Mouse (Mus musculus) right cerebral cortex, adult 2 months (tissue): ENCODE results near the gene Meis2.

Experiments
- DNase-seq, 2 experiments: peaks; one replicate each; pipeline ENCODE4 v3.0.0; 2021 to 2022; ENCODE audit warnings: low spot score in 2 of 2

Gene Meis2

DNA sequence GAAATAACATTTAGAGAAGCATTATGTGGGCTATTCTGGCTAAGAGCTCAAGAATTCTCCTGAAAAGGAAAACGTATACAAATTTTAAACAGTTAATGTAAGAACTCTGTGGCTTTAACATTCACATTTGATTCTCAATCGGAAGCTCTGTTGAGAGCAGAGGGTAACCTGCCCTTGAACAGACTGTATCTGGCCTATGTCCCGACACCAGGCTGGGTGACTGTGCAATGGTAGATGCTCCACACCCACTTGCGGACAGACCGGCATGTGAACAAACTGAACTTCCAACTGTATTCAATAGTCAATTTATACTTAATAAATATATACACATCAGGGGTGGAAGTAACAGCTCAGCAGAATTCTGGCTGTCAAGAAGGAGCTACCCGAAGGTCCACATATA lies 164.6 kb downstream of the Meis2 start:
- DNase-seq, result no peak

- DNase-seq, result no peak
Observed at GRCm38 (mm10) chr2:115897559-115897958, 168.1 kb downstream of the Meis2 start.

DNA sequence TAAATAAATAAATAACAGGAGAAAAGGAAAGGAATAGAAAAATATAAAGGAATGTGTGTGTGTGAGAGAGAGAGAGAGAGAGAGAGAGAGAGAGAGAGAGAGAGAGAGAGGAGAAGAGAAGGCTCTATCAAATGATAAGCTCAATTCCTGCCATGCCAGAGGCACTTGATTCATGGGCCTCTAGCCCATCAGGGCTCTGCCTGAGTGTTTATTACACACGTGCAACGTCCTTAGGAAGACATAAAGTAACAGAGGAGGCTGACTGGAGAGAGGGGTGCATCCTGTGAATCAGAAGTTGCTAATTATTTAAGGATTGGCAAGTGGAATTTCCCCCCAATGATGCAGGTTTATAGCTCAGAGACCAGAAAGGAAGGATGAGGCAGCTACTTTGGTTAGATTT lies 168.6 kb downstream of the Meis2 start:
- no peak for DNase-seq

- DNase-seq, result no peak
Observed at GRCm38 (mm10) chr2:115895717-115896116, 169.9 kb downstream of the Meis2 start.

- no peak for DNase-seq
Observed at GRCm38 (mm10) chr2:115895256-115895655, 170.4 kb downstream of the Meis2 start.

DNA sequence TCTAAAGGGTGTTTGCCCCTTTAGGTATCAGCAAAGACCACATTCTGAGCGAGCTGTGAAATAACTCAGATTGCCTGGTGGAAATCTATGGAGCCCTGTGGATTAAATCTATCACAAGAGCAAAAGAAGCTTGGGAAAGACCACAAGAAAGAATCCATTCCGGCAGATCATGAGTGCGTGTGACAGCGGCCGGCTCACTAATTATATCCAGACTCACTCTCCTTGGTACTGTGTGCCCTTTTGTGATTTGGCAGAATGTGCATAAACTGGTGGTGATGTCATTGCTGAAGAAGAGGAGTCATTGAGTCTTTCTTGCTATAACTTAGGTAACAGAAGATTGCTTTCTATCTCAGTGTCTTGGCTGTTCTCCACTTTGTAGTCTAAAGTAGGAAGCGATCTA lies 172.5 kb downstream of the Meis2 start:
- DNase-seq, result no peak

GRCm38 (mm10) chr2:115890715-115891114 lies 174.9 kb downstream of the Meis2 start:
- no peak for DNase-seq

GRCm38 (mm10) chr2:115890030-115890429 lies 175.6 kb downstream of the Meis2 start:
- no peak for DNase-seq

DNA sequence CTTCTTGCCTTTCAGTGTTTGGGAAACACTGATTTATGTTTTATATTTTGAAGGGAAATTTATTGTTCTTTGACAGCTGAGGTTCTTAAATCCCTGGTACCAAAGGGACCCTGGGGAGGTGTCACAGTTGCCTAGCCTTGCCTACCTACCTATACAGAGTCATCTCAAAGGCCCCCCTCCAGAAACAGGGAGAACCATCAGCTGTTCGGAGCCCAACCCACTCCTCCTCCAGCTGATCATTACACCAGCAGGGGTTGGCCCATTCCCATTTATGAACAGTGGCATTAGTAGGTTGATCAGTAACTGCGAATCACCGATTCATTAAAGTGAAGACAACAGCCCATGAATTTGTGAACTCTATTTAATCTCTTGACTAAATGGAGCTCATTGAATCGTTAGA lies 176.4 kb downstream of the Meis2 start:
- no peak for DNase-seq

DNA sequence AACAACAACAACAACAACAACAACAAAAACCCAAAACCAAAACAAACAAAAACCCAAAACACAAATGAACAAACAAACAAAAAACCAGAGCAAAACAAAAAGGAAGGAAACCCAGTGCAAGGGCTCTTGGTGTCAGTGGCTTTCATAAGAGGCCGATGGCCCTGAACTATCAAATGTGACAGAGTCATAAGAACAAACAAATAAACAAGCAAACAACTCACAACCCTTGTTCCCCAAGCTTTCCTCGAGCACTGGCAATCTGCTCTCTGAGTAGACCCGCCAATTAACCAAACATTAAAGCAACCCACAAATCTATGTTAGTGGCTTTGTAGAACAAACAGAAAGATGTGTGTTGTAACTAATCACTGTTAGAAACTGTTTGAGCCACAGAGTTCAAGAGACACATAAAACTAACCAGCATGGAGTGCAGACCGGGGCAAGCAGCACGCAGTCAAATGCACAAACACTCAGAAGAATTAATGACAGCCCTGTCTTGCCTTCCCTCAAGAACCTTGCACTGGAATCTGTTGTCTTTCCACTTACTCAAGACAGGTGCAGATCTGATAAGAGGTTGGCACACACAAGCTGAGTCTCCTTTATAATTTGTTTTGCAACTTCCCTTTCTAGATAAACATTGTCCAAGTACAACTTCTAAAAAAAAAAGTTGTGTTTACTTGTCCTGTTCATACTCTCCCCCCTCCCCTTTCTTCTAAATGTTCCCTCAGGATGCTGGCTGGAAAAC lies 177.1 kb downstream of the Meis2 start:
- DNase-seq, result no peak

DNA sequence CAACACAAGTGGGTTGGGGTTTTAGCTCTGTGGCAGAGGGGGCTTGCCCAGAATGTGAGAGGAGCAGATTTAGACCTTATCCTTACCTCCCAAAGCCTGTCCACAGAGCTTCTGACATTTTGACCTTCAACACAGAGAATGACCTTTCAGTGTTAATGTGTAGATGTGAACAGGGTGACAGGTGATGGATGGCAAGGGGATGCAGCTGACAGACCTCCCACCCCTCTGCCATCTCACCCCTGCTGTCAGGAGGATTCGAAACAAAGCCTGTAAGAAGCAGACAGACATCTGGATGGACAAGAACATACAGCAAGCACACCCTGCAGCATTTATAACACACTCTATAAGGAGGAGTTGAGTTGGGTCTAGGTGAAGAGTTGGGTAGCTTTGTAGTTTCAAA lies 178.0 kb downstream of the Meis2 start:
- no peak for DNase-seq

GRCm38 (mm10) chr2:115884184-115884583 lies 181.5 kb downstream of the Meis2 start:
- DNase-seq, result no peak

- no peak for DNase-seq
Observed at GRCm38 (mm10) chr2:115883520-115883919, 182.1 kb downstream of the Meis2 start.

DNA sequence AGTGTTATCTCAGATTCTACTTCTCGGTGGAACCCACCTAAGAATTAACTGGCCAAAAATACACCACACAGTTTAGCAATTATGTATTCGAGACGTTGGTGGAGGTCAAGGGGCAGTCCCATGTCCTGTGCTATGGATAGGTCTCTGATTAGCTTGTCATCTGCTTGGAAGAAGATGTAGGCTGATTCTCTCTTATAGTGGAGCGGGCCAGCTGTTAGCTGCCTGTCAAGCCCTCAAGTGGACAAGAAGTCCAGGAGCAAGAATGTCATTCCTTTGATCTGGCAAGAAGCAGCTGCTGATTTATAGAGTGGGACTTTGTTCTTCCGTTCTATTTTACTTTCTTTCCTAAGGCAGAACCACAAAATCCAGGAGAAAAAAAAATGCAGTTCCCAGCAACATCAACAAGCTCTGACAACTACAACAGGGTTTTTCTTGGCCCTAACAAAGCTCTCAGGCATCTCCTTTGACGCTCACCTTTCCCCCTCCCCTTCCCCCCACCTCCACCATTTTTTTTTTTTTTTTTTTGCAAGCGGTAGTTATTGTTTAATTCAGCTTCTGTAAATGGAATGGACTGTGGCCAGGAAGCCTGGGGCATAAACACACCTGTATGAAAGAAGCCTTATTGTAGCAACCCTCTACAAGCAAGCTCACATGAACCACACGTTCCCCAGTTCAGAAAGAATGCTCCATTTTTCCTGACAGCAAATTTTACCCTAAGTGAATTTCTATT lies 189.7 kb downstream of the Meis2 start:
- DNase-seq, result no peak

GRCm38 (mm10) chr2:115872851-115873250 lies 192.8 kb downstream of the Meis2 start:
- no peak for DNase-seq

GRCm38 (mm10) chr2:115869966-115870365 lies 195.7 kb downstream of the Meis2 start:
- no peak for DNase-seq

DNA sequence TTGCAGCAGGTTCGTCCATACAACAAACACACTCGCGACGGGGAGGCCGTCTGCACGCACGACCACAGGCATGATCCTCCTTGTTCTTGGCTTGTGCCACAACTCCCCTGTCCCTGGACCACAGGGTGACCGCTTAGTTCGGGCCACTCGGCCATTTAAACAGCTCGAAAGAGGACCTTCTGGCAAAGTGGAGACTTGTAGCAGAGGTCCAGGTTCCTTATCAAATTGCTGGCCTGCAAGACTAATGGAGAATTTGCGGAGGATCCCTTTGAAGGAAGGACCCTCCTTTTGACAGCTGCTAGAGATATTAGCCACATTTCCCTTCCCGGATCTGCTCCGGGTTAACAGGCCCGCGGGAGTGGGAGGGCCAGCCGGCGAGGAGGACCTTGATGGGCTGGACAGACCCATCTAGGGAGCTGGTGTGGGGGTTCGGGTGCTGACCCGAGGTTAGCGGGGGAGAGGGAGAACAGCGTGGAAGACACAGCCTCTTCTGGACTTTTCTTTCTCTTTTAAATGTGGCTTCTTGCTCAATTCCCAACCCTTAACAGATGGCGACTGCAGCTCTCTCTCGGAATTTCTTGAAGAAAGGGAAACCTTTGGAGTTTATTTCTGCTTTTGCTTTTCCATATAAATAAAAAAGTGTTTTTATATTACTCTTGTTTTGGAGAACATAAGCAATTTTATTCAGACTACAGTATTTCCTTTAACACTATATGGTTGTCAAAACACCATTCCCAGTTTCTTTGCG lies 204.9 kb downstream of the Meis2 start:
- DNase-seq, result peak in 1 of 2 experiments; percentile 16

GRCm38 (mm10) chr2:115860141-115860480 lies 205.5 kb downstream of the Meis2 start:
- no peak for DNase-seq

DNA sequence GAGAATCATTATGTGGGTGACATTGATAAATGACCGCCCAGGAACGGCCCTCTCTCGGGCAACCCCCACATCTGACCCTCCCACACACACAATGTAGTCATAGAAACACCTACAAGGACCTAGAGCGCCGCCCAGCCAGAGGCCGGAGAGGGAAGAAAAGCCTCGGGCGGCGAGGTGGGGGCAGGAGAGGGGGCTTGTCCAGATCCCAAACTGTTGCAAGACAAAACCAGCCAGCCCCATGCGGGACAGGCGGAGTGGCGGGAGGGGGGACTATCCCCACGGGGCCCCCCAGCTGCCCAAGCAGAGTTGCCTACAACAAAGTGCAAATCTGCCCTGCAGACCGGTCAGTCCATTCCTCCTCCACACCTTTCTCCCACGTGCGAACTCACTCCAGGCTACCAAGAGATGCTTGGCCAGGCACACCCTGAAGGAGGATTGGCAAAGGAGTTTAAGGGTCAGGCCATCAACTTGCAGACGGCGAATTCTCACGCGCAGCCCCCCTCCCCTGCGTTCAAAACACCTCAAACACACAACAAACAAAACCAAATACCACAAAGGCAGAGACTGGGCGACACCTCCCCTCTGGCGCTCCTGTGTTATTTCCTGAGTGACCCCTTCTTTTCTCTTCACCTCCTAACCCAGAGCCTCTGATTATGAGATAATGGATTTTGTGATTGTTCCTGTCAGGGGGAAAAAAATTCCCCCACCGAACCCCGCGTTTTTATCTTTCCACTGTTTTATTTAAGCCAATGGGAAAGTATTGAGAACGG lies 206.1 kb downstream of the Meis2 start:
- DNase-seq, result no peak

GRCm38 (mm10) chr2:115858927-115859326 lies 206.7 kb downstream of the Meis2 start:
- no peak for DNase-seq

DNA sequence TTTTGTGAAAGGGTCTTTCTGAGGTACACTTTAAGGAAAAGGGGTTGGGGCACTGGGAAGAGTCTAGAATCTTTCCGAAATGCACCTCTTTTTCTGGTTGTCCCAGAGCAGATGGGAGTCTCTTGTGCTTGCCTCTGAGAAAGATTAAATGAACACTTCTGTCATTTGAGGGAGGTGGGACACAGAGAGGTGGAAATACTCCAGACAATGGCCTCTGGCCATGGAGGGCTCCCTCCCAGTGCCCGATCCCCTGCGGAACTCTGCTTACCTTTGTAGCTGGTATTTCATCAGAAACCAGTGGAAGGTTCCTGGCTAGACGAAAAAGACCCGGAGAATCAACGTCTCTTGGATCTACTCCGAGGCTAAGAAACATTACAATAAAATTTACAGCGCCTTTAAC lies 207.4 kb downstream of the Meis2 start:
- no peak for DNase-seq
